Mouse (Mus musculus): ENCODE measurements around the gene Rsph10b.
A peak's percentile ranks its signal among the peaks of the same experiment; 100 is the strongest.

The Rsph10b gene

DNA sequence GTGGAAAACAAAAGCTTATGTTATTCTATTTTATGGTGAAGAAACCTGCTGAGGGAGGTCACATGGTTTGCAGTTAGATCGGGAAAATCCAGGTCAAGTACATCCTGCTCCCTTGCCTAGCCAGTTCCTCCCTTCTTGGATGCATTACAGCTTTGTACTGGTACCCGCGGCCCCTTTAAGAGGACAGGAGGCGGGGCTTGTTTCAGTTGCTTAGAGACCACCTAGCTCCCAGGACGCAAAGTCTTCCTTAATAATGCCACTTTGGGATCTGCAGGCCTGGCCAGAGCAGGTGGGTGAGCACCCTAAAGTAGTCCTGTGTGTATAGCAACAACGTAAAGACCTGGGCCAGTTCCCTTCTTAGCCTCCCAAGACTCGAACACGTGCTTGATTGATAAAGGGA is at the start of gene Rsph10b:
TSS of gene Rsph10b (plus strand) at position 205 of the 400 bp plus-strand sequence.
- DNase-seq (ENCODE audit: inconsistent age in 2 of 2, low spot score in 1 of 2), result peak; percentile 39 to 70

GRCm38 (mm10) chr5:143885274-143885673 is 47.6 kb upstream of the Rsph10b start:
- no peak for DNase-seq (ENCODE audit: inconsistent age in 2 of 2, low spot score in 1 of 2)

DNA sequence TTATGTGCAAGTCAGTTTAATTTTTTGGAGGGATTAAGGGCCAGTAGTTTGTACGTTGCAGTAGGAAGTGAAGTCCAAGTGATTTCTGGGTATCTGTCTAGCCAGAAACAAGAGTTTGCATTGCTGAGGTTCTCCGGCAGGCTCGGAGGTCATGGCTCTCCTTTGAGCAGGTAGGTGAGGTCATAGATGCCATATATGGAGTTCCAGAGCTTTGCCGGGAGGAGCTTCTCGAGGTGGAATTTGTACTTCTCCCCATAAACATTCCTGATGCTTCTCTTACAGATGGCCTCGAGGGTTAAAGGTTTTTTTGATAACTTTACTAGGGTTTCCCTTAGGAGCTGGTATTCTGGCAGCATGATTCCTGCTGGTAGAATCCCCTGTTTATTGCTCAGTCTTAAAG is 42.1 kb upstream of the Rsph10b start:
- no peak for DNase-seq (ENCODE audit: inconsistent age in 2 of 2, low spot score in 1 of 2)

DNA sequence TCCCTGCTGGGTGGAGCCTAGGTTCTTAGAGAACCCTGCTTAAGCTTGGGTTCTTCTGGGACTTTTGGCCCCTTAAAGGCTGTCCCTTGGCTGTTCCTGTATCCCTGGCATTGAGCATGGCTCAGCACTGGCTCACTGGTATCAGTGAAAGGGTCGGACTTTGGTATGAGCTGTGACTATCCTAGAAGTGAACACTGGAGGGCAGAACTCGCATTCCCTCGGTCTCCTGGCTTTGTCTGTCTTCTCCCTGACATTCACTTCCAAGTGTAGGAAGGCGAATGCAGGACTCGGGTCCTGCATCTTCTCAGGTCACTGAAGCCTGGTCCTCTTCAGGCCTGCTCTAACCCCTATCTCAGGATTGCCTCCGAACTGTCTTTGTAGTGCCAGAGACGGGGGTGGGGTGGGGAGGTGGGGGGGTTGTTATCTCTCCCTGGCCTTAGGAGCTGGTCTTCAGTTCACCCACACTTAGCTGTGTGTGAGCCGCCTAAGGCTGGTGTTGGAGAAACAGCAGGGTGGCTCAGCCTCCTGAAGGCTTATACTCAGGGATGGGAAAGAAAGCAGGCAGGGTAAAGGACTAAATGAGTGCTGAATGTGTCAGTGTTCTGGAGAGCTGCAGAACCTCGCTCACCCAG is 40.5 kb upstream of the Rsph10b start:
- no peak for DNase-seq (ENCODE audit: inconsistent age in 2 of 2, low spot score in 1 of 2)

DNA sequence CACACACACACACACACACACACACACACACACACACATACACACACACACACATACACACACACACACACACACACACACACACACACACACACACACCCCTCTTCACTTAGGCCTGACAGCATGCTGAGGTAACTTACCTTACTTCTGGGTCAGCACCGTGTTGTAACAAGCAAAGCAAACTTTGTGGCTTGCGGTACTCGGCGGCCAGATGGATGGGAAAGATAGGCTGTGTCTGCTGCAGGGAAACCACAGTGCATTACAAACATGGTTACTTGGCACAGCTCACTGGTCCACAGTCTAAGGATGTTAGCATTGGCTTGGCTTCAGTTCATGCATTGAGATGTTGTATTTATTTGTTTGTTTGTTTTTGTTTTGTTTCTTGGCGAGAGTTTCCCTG is 39.4 kb upstream of the Rsph10b start:
- DNase-seq (ENCODE audit: inconsistent age in 2 of 2, low spot score in 1 of 2), result no peak

GRCm38 (mm10) chr5:143897635-143898330 is 35.1 kb upstream of the Rsph10b start, which contains the start of gene Ankrd61:
Gene Ankrd61 (minus strand): TSS chr5:143897685.
- no peak for DNase-seq (ENCODE audit: inconsistent age in 2 of 2, low spot score in 1 of 2)

GRCm38 (mm10) chr5:143902111-143902510 is 30.7 kb upstream of the Rsph10b start:
- DNase-seq (ENCODE audit: inconsistent age in 2 of 2, low spot score in 1 of 2), result no peak

GRCm38 (mm10) chr5:143903813-143904212 is 29.0 kb upstream of the Rsph10b start:
- DNase-seq (ENCODE audit: inconsistent age in 2 of 2, low spot score in 1 of 2), result no peak

GRCm38 (mm10) chr5:143906429-143906828 is 26.4 kb upstream of the Rsph10b start:
- DNase-seq (ENCODE audit: inconsistent age in 2 of 2, low spot score in 1 of 2), result peak in 1 of 2 experiments; percentile 36

GRCm38 (mm10) chr5:143908926-143909325 is 23.9 kb upstream of the Rsph10b start:
- DNase-seq (ENCODE audit: inconsistent age in 2 of 2, low spot score in 1 of 2), result peak in 1 of 2 experiments; percentile 41

DNA sequence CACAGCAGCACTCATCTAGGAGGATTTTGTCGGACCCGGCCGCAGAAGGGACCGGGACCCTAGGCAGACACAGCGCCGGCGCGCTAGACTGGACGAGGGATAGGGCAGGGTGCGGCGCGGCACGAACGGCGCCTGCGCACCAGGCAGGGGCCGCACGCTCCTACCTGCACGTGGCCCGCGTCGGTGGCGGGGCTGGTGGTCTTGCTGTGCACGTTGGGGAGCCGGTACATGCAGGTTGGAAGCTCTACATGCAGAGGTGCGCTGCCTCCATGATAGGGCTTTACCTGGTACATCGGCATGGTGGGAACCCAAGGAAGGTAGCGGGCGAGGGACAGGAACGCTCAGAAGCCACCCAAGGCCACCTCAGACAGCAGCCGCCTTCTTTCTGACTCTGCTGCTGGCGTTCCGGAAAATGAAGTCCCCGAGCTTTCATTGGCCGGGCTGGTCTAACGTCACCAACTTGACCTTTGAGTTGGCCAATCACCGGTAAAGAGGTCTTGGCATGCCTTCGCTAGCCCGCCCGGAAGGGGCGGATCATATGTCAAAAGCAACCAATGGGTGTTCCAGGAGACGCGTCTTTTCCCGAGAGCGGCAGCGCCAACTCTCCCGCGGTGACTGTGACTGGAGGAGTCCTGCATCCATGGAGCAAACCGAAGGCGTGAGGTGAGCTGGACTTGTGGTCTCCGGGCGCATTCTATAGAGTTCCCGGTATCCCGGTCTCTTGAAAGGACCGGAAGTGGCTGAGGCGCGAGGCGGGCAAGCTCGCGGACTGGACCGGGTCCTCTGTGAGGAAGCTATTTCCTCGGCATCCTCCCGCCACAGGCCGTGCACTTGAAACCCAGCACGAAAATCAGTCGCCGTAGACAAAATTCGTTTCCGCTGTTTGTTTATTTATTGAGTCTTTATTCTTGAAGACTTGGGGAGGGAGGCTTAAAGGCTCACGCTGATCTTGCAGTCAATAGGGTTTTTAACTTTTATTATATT is 23.1 kb upstream of the Rsph10b start, which contains the start of the genes Aimp2 and Pms2:
TSS of gene Aimp2 (minus strand) at position 431 of the 984 bp plus-strand sequence.
TSS of gene Pms2 (plus strand) at position 548 of the 984 bp plus-strand sequence.
- peak; percentile 97 to 99 for DNase-seq (ENCODE audit: inconsistent age in 2 of 2, low spot score in 1 of 2)

- DNase-seq (ENCODE audit: inconsistent age in 2 of 2, low spot score in 1 of 2), result no peak
Measured at GRCm38 (mm10) chr5:143916221-143916620, 16.6 kb upstream of the Rsph10b start.

- peak; percentile 55 to 86 for DNase-seq (ENCODE audit: inconsistent age in 2 of 2, low spot score in 1 of 2)
Measured at GRCm38 (mm10) chr5:143917418-143917817, 15.4 kb upstream of the Rsph10b start.

DNA sequence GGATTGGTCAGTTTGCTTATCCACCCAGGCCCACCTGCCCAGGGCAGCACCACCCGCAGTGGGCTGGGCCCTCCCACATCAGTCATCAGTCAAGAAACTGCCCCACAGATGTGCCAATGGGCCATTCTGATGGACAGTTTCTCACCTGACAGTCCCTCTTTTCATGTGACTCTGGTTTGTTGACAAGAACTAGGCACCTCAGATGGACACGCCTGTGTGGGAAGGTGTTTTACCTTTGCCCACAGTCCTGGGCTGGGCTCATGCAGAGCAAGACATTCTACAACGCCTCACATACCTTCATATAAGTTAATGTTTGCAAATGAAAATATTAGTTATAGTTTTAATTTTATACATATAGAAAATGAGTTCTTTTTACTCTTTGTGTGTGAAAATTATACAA is 14.7 kb upstream of the Rsph10b start:
- DNase-seq (ENCODE audit: inconsistent age in 2 of 2, low spot score in 1 of 2), result no peak

GRCm38 (mm10) chr5:143924781-143925452 is 7.9 kb upstream of the Rsph10b start:
- no peak for DNase-seq (ENCODE audit: inconsistent age in 2 of 2, low spot score in 1 of 2)

DNA sequence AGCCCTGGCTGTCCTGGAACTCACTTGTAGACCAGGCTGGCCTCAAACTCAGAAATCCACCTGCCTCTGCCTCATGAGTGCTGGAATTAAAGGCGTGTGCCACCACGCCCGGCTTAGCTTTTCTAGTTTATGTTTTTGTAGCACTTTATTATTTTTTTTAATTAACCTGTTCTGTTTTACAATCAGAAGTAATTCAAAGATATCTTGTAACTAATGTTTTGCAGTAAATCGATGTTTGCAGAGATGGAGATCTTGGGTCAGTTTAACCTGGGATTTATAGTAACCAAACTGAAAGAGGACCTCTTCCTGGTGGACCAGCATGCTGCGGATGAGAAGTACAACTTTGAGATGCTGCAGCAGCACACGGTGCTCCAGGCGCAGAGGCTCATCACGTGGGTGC is 5.0 kb upstream of the Rsph10b start, which contains the start of gene Gm42421:
TSS of gene Gm42421 (plus strand) at position 301 of the 400 bp plus-strand sequence.
- DNase-seq (ENCODE audit: inconsistent age in 2 of 2, low spot score in 1 of 2), result no peak

DNA sequence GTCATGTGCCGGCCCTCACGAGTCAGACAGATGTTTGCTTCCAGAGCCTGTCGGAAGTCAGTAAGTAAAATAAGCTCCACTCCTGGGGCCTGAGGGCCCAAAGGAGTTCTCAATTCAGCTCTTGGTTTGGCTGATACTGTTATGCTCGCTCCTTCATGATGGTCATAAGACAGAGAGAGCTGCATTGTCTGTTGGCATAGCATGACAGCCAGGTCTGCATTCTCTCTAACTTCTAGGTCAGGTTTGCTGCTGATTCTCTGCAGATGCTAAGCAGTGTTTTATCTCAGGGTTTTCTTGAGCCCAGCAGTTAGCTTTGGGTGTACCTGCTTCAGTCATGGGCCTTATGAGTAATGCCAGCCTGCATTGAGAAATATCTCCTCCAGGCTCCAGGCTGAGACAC is 3.5 kb upstream of the Rsph10b start:
- DNase-seq (ENCODE audit: inconsistent age in 2 of 2, low spot score in 1 of 2), result no peak

DNA sequence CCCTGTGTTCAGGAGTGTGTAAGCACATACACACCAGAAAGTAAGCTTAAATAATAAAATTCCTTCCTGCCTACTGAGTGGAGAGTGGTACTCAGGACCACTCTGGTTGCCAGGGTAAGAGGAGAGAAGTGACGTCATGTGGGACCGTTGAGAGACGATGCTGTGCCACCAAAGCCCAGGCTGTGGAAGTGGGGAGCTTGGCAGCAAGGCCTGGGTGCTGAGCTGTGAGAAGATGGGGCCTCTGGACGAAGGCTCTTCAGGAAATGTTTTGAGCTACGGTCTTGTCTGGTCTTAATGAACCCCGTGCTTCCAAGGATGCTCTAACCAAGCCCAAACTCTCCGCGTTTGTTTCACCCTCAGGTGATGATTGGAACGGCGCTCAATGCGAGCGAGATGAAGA is 2.2 kb upstream of the Rsph10b start:
- DNase-seq (ENCODE audit: inconsistent age in 2 of 2, low spot score in 1 of 2), result no peak

- DNase-seq (ENCODE audit: inconsistent age in 2 of 2, low spot score in 1 of 2), result no peak
Measured at GRCm38 (mm10) chr5:143931863-143932580, 813 bp upstream of the Rsph10b start.

DNA sequence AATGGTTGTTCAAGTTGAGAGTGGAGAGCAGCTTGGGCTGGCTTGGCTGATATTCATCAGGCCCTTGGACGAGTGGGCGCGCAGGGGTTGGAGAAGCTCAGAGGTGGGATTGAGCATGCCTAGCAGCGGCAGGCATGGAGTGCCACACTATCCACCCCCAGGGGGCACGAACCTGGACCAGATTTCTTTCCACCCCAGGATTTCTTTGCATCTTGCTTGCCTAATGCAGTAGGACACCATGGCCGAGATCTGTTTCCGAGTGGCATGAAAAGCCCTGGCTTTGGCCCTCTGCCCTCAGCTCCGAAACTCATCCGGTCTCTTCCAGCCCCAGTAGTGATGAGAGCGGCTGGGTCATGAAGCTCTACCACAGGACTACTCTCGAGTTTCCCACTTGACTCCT is 579 bp downstream of the Rsph10b start:
- DNase-seq (ENCODE audit: inconsistent age in 2 of 2, low spot score in 1 of 2), result no peak

Measured in adrenal gland, adult (tissue).